In the genomic region with DNA sequence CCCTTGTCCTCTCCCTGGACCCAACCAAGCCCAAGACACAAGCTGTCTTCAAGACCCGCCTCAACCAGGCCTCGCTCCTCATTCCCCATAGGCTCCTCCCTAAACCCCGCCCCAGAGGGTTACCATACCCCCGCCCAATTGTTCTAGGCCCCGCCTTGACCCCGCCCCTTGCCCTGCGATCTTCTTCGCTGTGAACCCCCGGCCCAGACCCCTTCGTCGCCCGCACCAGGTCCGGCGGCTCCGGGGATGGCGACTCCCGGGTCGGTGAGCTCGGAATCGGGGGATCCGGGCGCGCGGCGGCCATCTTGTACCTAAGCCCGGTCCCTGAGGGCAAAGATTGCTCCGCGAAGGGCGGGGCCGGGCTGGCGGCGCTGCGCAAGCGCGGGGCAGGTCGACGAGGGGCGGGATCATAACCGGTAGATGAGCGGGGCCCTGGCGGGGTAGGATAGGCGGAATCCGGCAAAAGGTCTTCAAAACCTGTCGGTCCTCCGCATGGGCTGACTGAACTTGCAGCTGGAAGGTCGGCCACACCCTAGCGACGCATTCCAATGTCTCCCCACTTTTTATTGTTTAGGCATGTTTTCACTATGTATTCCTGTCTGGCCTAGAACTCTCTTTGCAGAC, we compare ENCODE assay signal across 8 mouse cellular contexts. TPM values are rescaled to one million over a fixed set of nuclear protein-coding genes. Genes with fewer than 3 reads are reported as not detected.
DNase-seq lines count a peak whose midpoint lies in the region; ATAC-seq and TF ChIP-seq lines count a peak whose summit lies in the region.

Gene Zfp784 (minus strand): TSS at position 338 of the 624 bp plus-strand sequence.

- ATAC-seq in activated CD4-positive, CD25-positive, alpha-beta regulatory T cell, adult 4 months, result peak; percentile 94
- ATAC-seq in inflammation-experienced regulatory T-cells, adult 6 months, result peak; percentile 96
- ATAC-seq in megakaryocyte-erythroid progenitor cell, adult 5-6 weeks (replicated peaks; ENCODE audit: low FRiP score, low TSS enrichment, poor library complexity, severe bottlenecking), result peak; percentile 95

- peak within 1 kb of the TSS; percentile 74 for H3K4me3 ChIP-seq in cortical plate, adult 2 months (ENCODE audit: insufficient read depth, low read length)

- no peaks in the 10 kb centered on the region; the same call in none of the 2 replicates for H3K4me1 ChIP-seq in cortical plate, adult 2 months (ENCODE audit: control insufficient read depth, insufficient read depth, low read length)

- DNase-seq in gastrocnemius, adult 8-10 months (ENCODE audit: low spot score in 2 of 2), result peak; percentile 89 to 90
- peak; percentile 82 to 96 for DNase-seq in left cerebral cortex, postnatal 10 days (ENCODE audit: extremely low spot score in 1 of 2, low spot score in 2 of 2)
- DNase-seq in right cerebral cortex, postnatal 25 days, result peak; percentile 94
- DNase-seq in urinary bladder, postnatal 4 days (ENCODE audit: low spot score in 2 of 2), result peak; percentile 93 to 94

- peak; percentile 68 for TF ChIP-seq POLR2A in cortical plate, adult 2 months (IDR thresholded peaks at IDR 0.05; ENCODE audit: extremely low read depth, insufficient read depth, low read length)

- H3K27ac ChIP-seq in cortical plate, adult 2 months (ENCODE audit: insufficient read depth, low read length), result peak within 1 kb of the TSS; percentile 91

- intact Hi-C loops in left cerebral cortex, postnatal 10 days (cut with DNase I), result no loop called here

- no peak for TF ChIP-seq CTCF in cortical plate, adult 2 months (IDR thresholded peaks at IDR 0.05; ENCODE audit: extremely low read depth, insufficient read depth, low read length)

RNA-seq across cellular contexts. Expression of gene Zfp784, which starts in this region (rescaled TPM):
- 1 to 10 TPM; 2.5 to 3.1 TPM for polyA plus RNA-seq in activated CD4-positive, CD25-positive, alpha-beta regulatory T cell, adult 4 months (2017; shearing (Covaris generic))
- 5.7 and 6.5 TPM in 2 replicates for polyA plus RNA-seq in cortical plate, adult 2 months (2012; rRNA removed)
- 1 to 10 TPM; 2.3 to 3.0 (median 2.7) TPM for total RNA-seq in gastrocnemius, adult 8-10 months (2022)
- polyA plus RNA-seq in inflammation-experienced regulatory T-cells, adult 6 months (2017; shearing (Covaris generic)), result 1 to 10 TPM; 3.0 to 5.1 (median 3.7) TPM
- total RNA-seq in left cerebral cortex, postnatal 10 days (2021), result 1 to 10 TPM; 4.1 to 4.8 TPM
- 1.0 and 1.9 TPM in 2 replicates for total RNA-seq in megakaryocyte-erythroid progenitor cell, adult 5-6 weeks (2014; fragmentation: Nextera tagmentation)
- total RNA-seq in megakaryocyte-erythroid progenitor cell, adult 5-6 weeks (2017), result 0.09 and 2.9 TPM in 2 replicates

Comparison
In these comparisons a context has a peak if more than half of its experiments do, and no peak if none do; other contexts are left out.
1. Peak in every context shown above with its lines: DNase-seq, ATAC-seq, H3K4me3 ChIP-seq and H3K27ac ChIP-seq.